Mouse (Mus musculus): Measurements from ENCODE around the gene Gstt2. TPM values are rescaled to one million over a fixed set of nuclear protein-coding genes. Genes with fewer than 3 reads are reported as not detected.
A peak's percentile ranks its signal among the peaks of the same experiment; 100 is the strongest.

Gstt2 gene
- polyA plus RNA-seq, 1 experiment from 2014 or later, result 51.9 TPM

GRCm38 (mm10) chr10:75833456-75834080 lies 3.7 kb downstream of the Gstt2 start:
- peak overlapping the region; percentile 93 for H3K27ac ChIP-seq (ENCODE audit: low read length)
- 6% methylated on average over 19 of the region's 21 CpGs for WGBS
- H3K4me1 ChIP-seq (replicated peaks; ENCODE audit: control insufficient read depth, insufficient read depth, low read length), result peaks cover 52% of the 10 kb centered on the region
- peak overlapping the region; percentile 60 for H3K4me3 ChIP-seq (ENCODE audit: low read length)
- no peak for ATAC-seq (ENCODE audit: low read depth)
- peak overlapping the region; percentile 73 for H3K9ac ChIP-seq (ENCODE audit: low read length)
- no peaks in the 10 kb centered on the region for H3K27me3 ChIP-seq (ENCODE audit: control insufficient read depth, insufficient read depth, low read depth, low read length)
- H3K4me2 ChIP-seq (ENCODE audit: low read depth, low read length), result peak overlapping the region; percentile 85
- H3K9me3 ChIP-seq (ENCODE audit: control insufficient read depth, low read length), result no peaks in the 10 kb centered on the region
- no peaks in the 10 kb centered on the region for H3K36me3 ChIP-seq (ENCODE audit: control insufficient read depth, insufficient read depth, low read length)

GRCm38 (mm10) chr10:75832272-75832895 lies 4.8 kb downstream of the Gstt2 start:
- H3K4me1 ChIP-seq (replicated peaks; ENCODE audit: control insufficient read depth, insufficient read depth, low read length), result peaks cover 48% of the 10 kb centered on the region
- WGBS, result 61% methylated on average over 13 of the region's 13 CpGs
- no peak for ATAC-seq (ENCODE audit: low read depth)

GRCm38 (mm10) chr10:75830275-75830670 lies 7.0 kb downstream of the Gstt2 start:
- 71% methylated on average over 2 of the region's 2 CpGs for WGBS

More at GRCm38 (mm10) chr10:75832272-75832895, 4.8 kb downstream of the Gstt2 start:
- no peak overlapping the region for H3K4me3 ChIP-seq (ENCODE audit: low read length)
- H3K9me3 ChIP-seq (ENCODE audit: control insufficient read depth, low read length), result no peaks in the 10 kb centered on the region
- H3K27me3 ChIP-seq (ENCODE audit: control insufficient read depth, insufficient read depth, low read depth, low read length), result no peaks in the 10 kb centered on the region
- H3K36me3 ChIP-seq (ENCODE audit: control insufficient read depth, insufficient read depth, low read length), result no peaks in the 10 kb centered on the region
- no peak overlapping the region for H3K27ac ChIP-seq (ENCODE audit: low read length)
- H3K9ac ChIP-seq (ENCODE audit: low read length), result 0 out of 2 replicates have a peak overlapping the region, but pooled peaks have one; percentile 3
- no peak overlapping the region for H3K4me2 ChIP-seq (ENCODE audit: low read depth, low read length)

GRCm38 (mm10) chr10:75829529-75830274 lies 7.5 kb downstream of the Gstt2 start:
- no peak for ATAC-seq (ENCODE audit: low read depth)
- no peaks in the 10 kb centered on the region for H3K9me3 ChIP-seq (ENCODE audit: control insufficient read depth, low read length)
- no peaks in the 10 kb centered on the region for H3K36me3 ChIP-seq (ENCODE audit: control insufficient read depth, insufficient read depth, low read length)
- no peak overlapping the region for H3K9ac ChIP-seq (ENCODE audit: low read length)
- no peak overlapping the region for H3K4me3 ChIP-seq (ENCODE audit: low read length)
- no peak overlapping the region for H3K27ac ChIP-seq (ENCODE audit: low read length)
- 63% methylated on average over 2 of the region's 2 CpGs for WGBS
- no peaks in the 10 kb centered on the region for H3K27me3 ChIP-seq (ENCODE audit: control insufficient read depth, insufficient read depth, low read depth, low read length)
- no peak overlapping the region for H3K4me2 ChIP-seq (ENCODE audit: low read depth, low read length)
- peaks cover 28% of the 10 kb centered on the region for H3K4me1 ChIP-seq (replicated peaks; ENCODE audit: control insufficient read depth, insufficient read depth, low read length)

More at GRCm38 (mm10) chr10:75830275-75830670, 7.0 kb downstream of the Gstt2 start:
- ATAC-seq (ENCODE audit: low read depth), result no peak
- no peaks in the 10 kb centered on the region for H3K36me3 ChIP-seq (ENCODE audit: control insufficient read depth, insufficient read depth, low read length)
- H3K4me2 ChIP-seq (ENCODE audit: low read depth, low read length), result no peak overlapping the region
- H3K4me1 ChIP-seq (replicated peaks; ENCODE audit: control insufficient read depth, insufficient read depth, low read length), result peaks cover 34% of the 10 kb centered on the region
- H3K27me3 ChIP-seq (ENCODE audit: control insufficient read depth, insufficient read depth, low read depth, low read length), result no peaks in the 10 kb centered on the region
- H3K4me3 ChIP-seq (ENCODE audit: low read length), result no peak overlapping the region
- H3K9me3 ChIP-seq (ENCODE audit: control insufficient read depth, low read length), result no peaks in the 10 kb centered on the region
- no peak overlapping the region for H3K9ac ChIP-seq (ENCODE audit: low read length)
- no peak overlapping the region for H3K27ac ChIP-seq (ENCODE audit: low read length)

GRCm38 (mm10) chr10:75828500-75828931 lies 8.7 kb downstream of the Gstt2 start:
- no peaks in the 10 kb centered on the region for H3K36me3 ChIP-seq (ENCODE audit: control insufficient read depth, insufficient read depth, low read length)
- no peak overlapping the region for H3K27ac ChIP-seq (ENCODE audit: low read length)
- ATAC-seq (ENCODE audit: low read depth), result peak; percentile 39
- no peak overlapping the region for H3K4me2 ChIP-seq (ENCODE audit: low read depth, low read length)
- H3K27me3 ChIP-seq (ENCODE audit: control insufficient read depth, insufficient read depth, low read depth, low read length), result no peaks in the 10 kb centered on the region
- no peak overlapping the region for H3K4me3 ChIP-seq (ENCODE audit: low read length)
- no peak overlapping the region for H3K9ac ChIP-seq (ENCODE audit: low read length)
- H3K4me1 ChIP-seq (replicated peaks; ENCODE audit: control insufficient read depth, insufficient read depth, low read length), result peaks cover 18% of the 10 kb centered on the region
- H3K9me3 ChIP-seq (ENCODE audit: control insufficient read depth, low read length), result no peaks in the 10 kb centered on the region

GRCm38 (mm10) chr10:75827668-75828360 lies 9.4 kb downstream of the Gstt2 start:
- Histone ChIP-seq H3K4me1 (replicated peaks; ENCODE audit: control insufficient read depth, insufficient read depth, low read length) (peaks cover 13% of the 10 kb centered on the region), H3K4me3 (ENCODE audit: low read length) (no peak overlapping the region), H3K4me2 (ENCODE audit: low read depth, low read length) (no peak overlapping the region), H3K36me3 (ENCODE audit: control insufficient read depth, insufficient read depth, low read length) (no peaks in the 10 kb centered on the region), H3K9me3 (ENCODE audit: control insufficient read depth, low read length) (no peaks in the 10 kb centered on the region), H3K27me3 (ENCODE audit: control insufficient read depth, insufficient read depth, low read depth, low read length) (no peaks in the 10 kb centered on the region), H3K27ac (ENCODE audit: low read length) (no peak overlapping the region), H3K9ac (ENCODE audit: low read length) (no peak overlapping the region)
- WGBS, result 63% methylated on average over 4 of the region's 4 CpGs
- ATAC-seq (ENCODE audit: low read depth), result peak; percentile 59

- Histone ChIP-seq H3K27me3 (ENCODE audit: control insufficient read depth, insufficient read depth, low read depth, low read length) (no peaks in the 10 kb centered on the region), H3K9me3 (ENCODE audit: control insufficient read depth, low read length) (no peaks in the 10 kb centered on the region), H3K4me2 (ENCODE audit: low read depth, low read length) (no peak overlapping the region), H3K9ac (ENCODE audit: low read length) (no peak overlapping the region), H3K36me3 (ENCODE audit: control insufficient read depth, insufficient read depth, low read length) (no peaks in the 10 kb centered on the region), H3K27ac (ENCODE audit: low read length) (no peak overlapping the region), H3K4me1 (replicated peaks; ENCODE audit: control insufficient read depth, insufficient read depth, low read length) (peaks cover 9% of the 10 kb centered on the region), H3K4me3 (ENCODE audit: low read length) (no peak overlapping the region)
- 76% methylated on average over 4 of the region's 4 CpGs for WGBS
- ATAC-seq (ENCODE audit: low read depth), result no peak
These were observed 12.7 kb downstream of the Gstt2 start for GRCm38 (mm10) chr10:75824530-75824929.

- 85% methylated on average over 1 of the region's 1 CpGs for WGBS
- H3K4me1 ChIP-seq (replicated peaks; ENCODE audit: control insufficient read depth, insufficient read depth, low read length), result peaks cover 8% of the 10 kb centered on the region
- ATAC-seq (ENCODE audit: low read depth), result no peak
- no peak overlapping the region for H3K4me3 ChIP-seq (ENCODE audit: low read length)
- H3K27me3 ChIP-seq (ENCODE audit: control insufficient read depth, insufficient read depth, low read depth, low read length), result no peaks in the 10 kb centered on the region
- no peak overlapping the region for H3K27ac ChIP-seq (ENCODE audit: low read length)
- no peak overlapping the region for H3K9ac ChIP-seq (ENCODE audit: low read length)
- H3K9me3 ChIP-seq (ENCODE audit: control insufficient read depth, low read length), result no peaks in the 10 kb centered on the region
- H3K36me3 ChIP-seq (ENCODE audit: control insufficient read depth, insufficient read depth, low read length), result no peaks in the 10 kb centered on the region
- H3K4me2 ChIP-seq (ENCODE audit: low read depth, low read length), result no peak overlapping the region
These were observed 13.4 kb downstream of the Gstt2 start for GRCm38 (mm10) chr10:75823782-75824181.

GRCm38 (mm10) chr10:75822443-75822842 lies 14.8 kb downstream of the Gstt2 start, which contains the start of gene Gstt4:
Gene Gstt4 (minus strand): TSS chr10:75822543.
- ATAC-seq (ENCODE audit: low read depth), result no peak
- H3K4me2 ChIP-seq (ENCODE audit: low read depth, low read length), result no peak within 1 kb of the TSS
- WGBS, result 94% methylated on average over 2 of the region's 2 CpGs

More at GRCm38 (mm10) chr10:75822443-75822842, 14.8 kb downstream of the Gstt2 start, which contains the start of gene Gstt4:
- Histone ChIP-seq H3K9me3 (ENCODE audit: control insufficient read depth, low read length) (no peaks in the 10 kb centered on the region), H3K4me3 (ENCODE audit: low read length) (no peak within 1 kb of the TSS), H3K27me3 (ENCODE audit: control insufficient read depth, insufficient read depth, low read depth, low read length) (no peaks in the 10 kb centered on the region), H3K4me1 (replicated peaks; ENCODE audit: control insufficient read depth, insufficient read depth, low read length) (peaks cover 2% of the 10 kb centered on the region), H3K9ac (ENCODE audit: low read length) (no peak within 1 kb of the TSS), H3K36me3 (ENCODE audit: control insufficient read depth, insufficient read depth, low read length) (no peaks in the 10 kb centered on the region), H3K27ac (ENCODE audit: low read length) (no peak within 1 kb of the TSS)
